8 mouse cellular contexts compared by ENCODE assay signal in the genomic region with DNA sequence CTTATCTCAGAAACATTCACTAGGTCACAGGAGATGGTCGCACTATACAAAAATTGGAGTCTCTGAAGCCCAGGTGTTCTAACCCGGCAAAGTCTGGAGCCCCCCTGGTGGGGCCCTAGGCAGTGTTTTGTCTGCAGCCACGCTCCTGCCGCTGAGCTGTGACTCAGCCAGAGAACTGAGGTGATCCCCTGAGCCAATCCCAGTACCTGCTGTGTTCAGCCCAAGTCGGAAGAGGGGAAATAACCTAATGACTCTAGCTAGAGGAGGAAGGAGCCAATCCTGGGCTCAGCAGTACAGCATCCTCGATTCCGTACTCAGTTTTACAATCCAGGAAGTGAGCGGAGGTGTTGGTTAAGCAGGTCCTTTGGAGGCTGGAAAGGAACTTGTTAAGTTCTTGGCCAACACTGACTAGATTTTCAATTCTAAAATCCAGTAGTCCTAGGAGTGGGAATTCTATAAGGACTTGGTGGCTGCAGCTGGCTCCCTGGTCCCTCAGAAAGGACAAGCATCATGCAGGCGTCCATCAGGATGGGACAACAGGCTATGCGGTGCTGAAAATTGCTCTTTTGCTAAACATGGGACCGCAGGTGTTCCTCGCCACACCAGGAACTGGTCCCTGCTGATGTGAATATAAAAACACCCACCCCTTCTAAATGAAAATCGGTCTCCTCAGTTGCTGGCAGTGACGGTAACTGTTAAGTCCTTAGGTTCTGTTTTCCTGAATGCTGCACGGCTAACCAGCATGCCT. TPM values are rescaled to one million over a fixed set of nuclear protein-coding genes. Genes with fewer than 3 reads are reported as not detected.
DNase-seq lines count a peak whose midpoint lies in the region; ATAC-seq and TF ChIP-seq lines count a peak whose summit lies in the region.

No protein-coding gene starts in this region.

- peaks cover 33% of the 10 kb centered on the region for H3K4me1 ChIP-seq in bone marrow macrophage, adult 2 months (ENCODE audit: control insufficient read depth, insufficient read depth, low read length)
- H3K4me1 ChIP-seq in heart, embryonic 14.5 days (ENCODE audit: control insufficient read depth in 2 of 2, insufficient read depth in 2 of 2, low read length in 2 of 2) = peaks cover 25 to 32% of the 10 kb centered on the region in 2 experiments
- peaks cover 57% of the 10 kb centered on the region for H3K4me1 ChIP-seq in liver, embryonic 13.5 days (replicated peaks)
- H3K4me1 ChIP-seq in stomach, embryonic 14.5 days (ENCODE audit: control insufficient read depth, insufficient read depth, low read length) = peaks cover 31% of the 10 kb centered on the region

- peak overlapping the region; percentile 48 for H3K9ac ChIP-seq in heart, embryonic 14.5 days (ENCODE audit: low read length)
- peak overlapping the region; percentile 49; the same call in 1 of the 2 replicates for H3K9ac ChIP-seq in liver, embryonic 13.5 days
- H3K9ac ChIP-seq in stomach, embryonic 14.5 days (replicated peaks; ENCODE audit: low read depth, low read length) = no peak overlapping the region

- 12% methylated on average over 15 of the region's 15 CpGs for WGBS in heart, embryonic 14.5 days
- WGBS in liver, embryonic 13.5 days (ENCODE audit: insufficient replicate concordance) = 13% methylated on average over 15 of the region's 15 CpGs
- 7% methylated on average over 15 of the region's 15 CpGs for WGBS in stomach, embryonic 14.5 days

- TF ChIP-seq CTCF in bone marrow macrophage, adult 2 months (IDR thresholded peaks at IDR 0.05; ENCODE audit: low read depth, low read length) = no peak

- no peaks in the 10 kb centered on the region for H3K9me3 ChIP-seq in heart, embryonic 14.5 days (ENCODE audit: control insufficient read depth, low read length)
- no peaks in the 10 kb centered on the region for H3K9me3 ChIP-seq in liver, embryonic 13.5 days (replicated peaks)
- no peaks in the 10 kb centered on the region for H3K9me3 ChIP-seq in stomach, embryonic 14.5 days (ENCODE audit: control insufficient read depth, low read depth, low read length)

- peak; percentile 75; the same call in 1 of the 2 replicates for ATAC-seq in heart, embryonic 14.5 days (ENCODE audit: insufficient number of reproducible peaks, insufficient read depth, low FRiP score, low read depth)
- peak; percentile 59 for ATAC-seq in liver, embryonic 13.5 days (ENCODE audit: low read depth)
- peak; percentile 88 for ATAC-seq in stomach, embryonic 14.5 days (ENCODE audit: insufficient number of reproducible peaks, insufficient read depth, low FRiP score, low read depth)

- no peaks in the 10 kb centered on the region for H3K27me3 ChIP-seq in heart, embryonic 14.5 days (ENCODE audit: control insufficient read depth, insufficient read depth, low read length)
- H3K27me3 ChIP-seq in liver, embryonic 13.5 days = 0 out of 2 replicates have a peak, but pooled peaks cover 4% of the 10 kb centered on the region
- H3K27me3 ChIP-seq in stomach, embryonic 14.5 days (ENCODE audit: control insufficient read depth, insufficient read depth, low read length) = no peaks in the 10 kb centered on the region

- peak overlapping the region; percentile 62 for H3K4me2 ChIP-seq in heart, embryonic 14.5 days (ENCODE audit: low read length)
- peak overlapping the region; percentile 61 for H3K4me2 ChIP-seq in liver, embryonic 13.5 days
- peak overlapping the region; percentile 47 for H3K4me2 ChIP-seq in stomach, embryonic 14.5 days (replicated peaks; ENCODE audit: low read depth, low read length)

- TF ChIP-seq POLR2A in bone marrow macrophage, adult 2 months (IDR thresholded peaks at IDR 0.05; ENCODE audit: borderline replicate concordance, low read depth, low read length) = no peak

- peak; percentile 94 for DNase-seq in CD4-positive helper T cell, adult 2 months (ENCODE audit: low read depth, low spot score)
- peak; percentile 83 for DNase-seq in fibroblast of lung, adult 2 months (ENCODE audit: low read depth)
- peak; percentile 91 for DNase-seq in kidney, postnatal 10 days
- peak; percentile 66 for DNase-seq in liver, embryonic 13.5 days
- peak; percentile 82 to 89 for DNase-seq in natural killer cell, adult 2 months (ENCODE audit: low spot score in 2 of 2)

- H3K27ac ChIP-seq in bone marrow macrophage, adult 2 months (ENCODE audit: insufficient read depth, low read depth, low read length) = 0 out of 2 replicates have a peak overlapping the region, but pooled peaks have one; percentile 9
- peak overlapping the region; percentile 29 to 41 for H3K27ac ChIP-seq in heart, embryonic 14.5 days (replicated peaks in 1 of 2; ENCODE audit: control insufficient read depth in 1 of 2, insufficient read depth in 1 of 2, low read depth in 2 of 2, low read length in 2 of 2)
- 0 out of 2 replicates have a peak overlapping the region, but pooled peaks have one; percentile 25 for H3K27ac ChIP-seq in liver, embryonic 13.5 days
- no peak overlapping the region for H3K27ac ChIP-seq in stomach, embryonic 14.5 days (ENCODE audit: low read length)

- H3K36me3 ChIP-seq in heart, embryonic 14.5 days (ENCODE audit: control insufficient read depth, insufficient read depth, low read length) = no peaks in the 10 kb centered on the region
- H3K36me3 ChIP-seq in liver, embryonic 13.5 days = no peaks in the 10 kb centered on the region
- H3K36me3 ChIP-seq in stomach, embryonic 14.5 days (ENCODE audit: control insufficient read depth, insufficient read depth, low read length) = no peaks in the 10 kb centered on the region

- H3K4me3 ChIP-seq in bone marrow macrophage, adult 2 months (ENCODE audit: insufficient read depth, low read length) = peak overlapping the region; percentile 55
- H3K4me3 ChIP-seq in heart, embryonic 14.5 days (ENCODE audit: control insufficient read depth in 1 of 2, insufficient read depth in 1 of 2, low read depth in 1 of 2, low read length in 2 of 2) = peak overlapping the region; percentile 33 to 48
- peak overlapping the region; percentile 40 for H3K4me3 ChIP-seq in liver, embryonic 13.5 days (replicated peaks)
- peak overlapping the region; percentile 16 for H3K4me3 ChIP-seq in stomach, embryonic 14.5 days (ENCODE audit: low read depth, low read length)

RNA-seq across cellular contexts. Expression of a gene that starts 19.1 kb away (rescaled TPM):
- 16.2 and 19.6 TPM in 2 replicates for polyA plus RNA-seq in bone marrow macrophage, adult 2 months (2012; ENCODE audit: insufficient read depth, insufficient read length, missing spikeins)
- 7.4 and 7.9 TPM in 2 replicates for polyA plus RNA-seq in heart, embryonic 14.5 days (2014; fragmentation: Nextera tagmentation; extraction: Ambion mirVana)
- polyA plus RNA-seq in liver, embryonic 13.5 days (2015; fragmentation: Nextera tagmentation; extraction: Ambion mirVana) = 5.3 and 6.8 TPM in 2 replicates
- polyA plus RNA-seq in stomach, embryonic 14.5 days (2014; fragmentation: Nextera tagmentation; extraction: Ambion mirVana) = 4.8 and 6.5 TPM in 2 replicates
